Mouse (Mus musculus) CH12.LX (cell line): ENCODE results near the gene Trio. TPM values are rescaled to one million over a fixed set of nuclear protein-coding genes. Genes with fewer than 3 reads are reported as not detected.

Source experiments
- DNase-seq: peaks from one replicate; pipeline ENCODE4 v3.0.0-alpha.2; 2013; ENCODE audit errors: extremely low read depth
- H3K27ac ChIP-seq: 2 replicates; pipeline ENCODE4 v1.5.1; 2012; ENCODE audit warnings: low read depth, mild to moderate bottlenecking, control low read depth, moderate library complexity; ENCODE audit not compliant: insufficient read depth
- H3K27me3 ChIP-seq: replicated peaks from 2 replicates; pipeline ENCODE3; 2012; ENCODE audit warnings: inconsistent platforms
- H3K36me3 ChIP-seq, 2 experiments: replicated peaks in 1 of 2; 2 replicates each; pipeline versions ENCODE3 to v1.6.1; 2012; ENCODE audit warnings: inconsistent platforms in 1 of 2, low read length in 1 of 2, mild to moderate bottlenecking in 1 of 2, mixed read lengths in 1 of 2, moderate library complexity in 1 of 2; ENCODE audit not compliant: control insufficient read depth in 1 of 2, insufficient read depth in 1 of 2
- H3K4me1 ChIP-seq, 2 experiments: 2 replicates each; pipeline ENCODE4 v1.6.1; 2012; ENCODE audit warnings: inconsistent platforms in 1 of 2, moderate library complexity in 1 of 2; ENCODE audit not compliant: insufficient read depth in 2 of 2, control insufficient read depth in 1 of 2
- H3K4me2 ChIP-seq: 2 replicates; pipeline ENCODE4 v1.6.1; 2012; ENCODE audit warnings: low read depth, mild to moderate bottlenecking, control low read depth; ENCODE audit not compliant: poor library complexity, insufficient read depth, severe bottlenecking
- H3K4me3 ChIP-seq, 3 experiments: fragments of 150-350 bp in 1 of 3; sonication (generic) in 1 of 3; replicated peaks in 1 of 3; 2 replicates each; pipeline versions ENCODE3 to v1.5.1; 2011 to 2012; ENCODE audit warnings: low read depth in 2 of 3, low read length in 2 of 3, mild to moderate bottlenecking in 2 of 3, moderate library complexity in 2 of 3, control low read depth in 1 of 3, improper control_type of control experiment in 1 of 3, inconsistent platforms in 1 of 3, mixed read lengths in 1 of 3; ENCODE audit not compliant: poor library complexity in 1 of 3
- H3K79me2 ChIP-seq: replicated peaks from 2 replicates; pipeline ENCODE4 v1.6.1; 2012; ENCODE audit warnings: mild to moderate bottlenecking, moderate library complexity; ENCODE audit not compliant: control insufficient read depth, poor library complexity, insufficient read depth, severe bottlenecking; ENCODE audit errors: extremely low read depth
- H3K9ac ChIP-seq: 2 replicates; pipeline ENCODE4 v1.6.1; 2012; ENCODE audit warnings: low read depth, mild to moderate bottlenecking, control low read depth, moderate library complexity; ENCODE audit not compliant: insufficient read depth
- H3K9me3 ChIP-seq: replicated peaks from 2 replicates; pipeline ENCODE3; 2012; ENCODE audit warnings: low read length, inconsistent platforms, mixed read lengths
- CTCF ChIP-seq, 2 experiments: IDR thresholded peaks in 1 of 2; conservative IDR thresholded peaks in 1 of 2; 2 replicates each; pipeline ENCODE4 v1.5.1; 2011 to 2012; ENCODE audit warnings: low read depth in 2 of 2, low read length in 2 of 2, improper control_type of control experiment in 1 of 2, inconsistent platforms in 1 of 2, mild to moderate bottlenecking in 1 of 2, moderate library complexity in 1 of 2
- E2F4 ChIP-seq: IDR thresholded peaks from 2 replicates; pipeline ENCODE4 v1.6.1; 2011; ENCODE audit warnings: low read depth, low read length, improper control_type of control experiment; ENCODE audit not compliant: insufficient replicate concordance
- ELF1 ChIP-seq: IDR thresholded peaks from 2 replicates; pipeline ENCODE4 v1.6.1; 2014; ENCODE audit warnings: low read depth, mild to moderate bottlenecking, inconsistent platforms, low read length, improper control_type of control experiment
- GABPA ChIP-seq: IDR thresholded peaks from 2 replicates; pipeline ENCODE4 v1.6.1; 2012; ENCODE audit warnings: low read depth, low read length, improper control_type of control experiment, inconsistent platforms; ENCODE audit not compliant: insufficient replicate concordance
- IRF4 ChIP-seq: IDR thresholded peaks from 2 replicates; pipeline ENCODE4 v1.6.1; 2014; ENCODE audit warnings: low read depth, mild to moderate bottlenecking, inconsistent platforms, low read length, improper control_type of control experiment
- JUN ChIP-seq: IDR thresholded peaks from 2 replicates; pipeline ENCODE4 v1.6.1; 2011; ENCODE audit warnings: low read depth, mild to moderate bottlenecking, low read length, improper control_type of control experiment, moderate library complexity; ENCODE audit not compliant: insufficient read depth
- JUND ChIP-seq: conservative IDR thresholded peaks from 2 replicates; pipeline ENCODE4 v1.6.1; 2011; ENCODE audit warnings: low read depth, low read length, improper control_type of control experiment
- KAT2A ChIP-seq: IDR thresholded peaks from 2 replicates; pipeline ENCODE4 v1.6.1; 2012; ENCODE audit warnings: low read length, improper control_type of control experiment, inconsistent platforms; ENCODE audit not compliant: insufficient replicate concordance
- MAZ ChIP-seq: IDR thresholded peaks from 2 replicates; pipeline ENCODE4 v1.6.1; 2012; ENCODE audit warnings: low read depth, mild to moderate bottlenecking, inconsistent platforms, low read length, improper control_type of control experiment, moderate library complexity
- MEF2A ChIP-seq: IDR thresholded peaks from 2 replicates; pipeline ENCODE4 v1.6.1; 2014; ENCODE audit warnings: low read depth, mild to moderate bottlenecking, inconsistent platforms, low read length, improper control_type of control experiment, borderline replicate concordance
- MYC ChIP-seq: IDR thresholded peaks from 2 replicates; pipeline ENCODE4 v1.6.1; 2011; ENCODE audit warnings: low read depth, mild to moderate bottlenecking, improper control_type of control experiment, low read length
- NRF1 ChIP-seq: IDR thresholded peaks from 2 replicates; pipeline ENCODE4 v1.6.1; 2014; ENCODE audit warnings: low read depth, mild to moderate bottlenecking, inconsistent platforms, low read length, improper control_type of control experiment, moderate library complexity
- RAD21 ChIP-seq: IDR thresholded peaks from 2 replicates; pipeline ENCODE4 v1.6.1; 2011; ENCODE audit warnings: low read depth, mild to moderate bottlenecking, low read length, improper control_type of control experiment, moderate library complexity
- RCOR1 ChIP-seq: conservative IDR thresholded peaks from 2 replicates; pipeline ENCODE4 v1.6.1; 2012; ENCODE audit warnings: low read depth, mild to moderate bottlenecking, inconsistent platforms, low read length, improper control_type of control experiment
- SIN3A ChIP-seq: IDR thresholded peaks from 2 replicates; pipeline ENCODE4 v1.6.1; 2012; ENCODE audit warnings: low read length, improper control_type of control experiment, inconsistent platforms
- SMC3 ChIP-seq: IDR thresholded peaks from 2 replicates; pipeline ENCODE4 v1.6.1; 2011; ENCODE audit warnings: low read depth, low read length, improper control_type of control experiment
- TBP ChIP-seq: conservative IDR thresholded peaks from 2 replicates; pipeline ENCODE4 v1.6.1; 2011; ENCODE audit warnings: low read depth, low read length, improper control_type of control experiment
- TCF12 ChIP-seq: IDR thresholded peaks from 2 replicates; pipeline ENCODE4 v1.6.1; 2014; ENCODE audit warnings: low read depth, mild to moderate bottlenecking, inconsistent platforms, low read length, improper control_type of control experiment
- USF1 ChIP-seq: IDR thresholded peaks from 2 replicates; pipeline ENCODE4 v1.6.1; 2014; ENCODE audit warnings: low read depth, mild to moderate bottlenecking, inconsistent platforms, low read length, improper control_type of control experiment
- ZC3H11A ChIP-seq: IDR thresholded peaks from 2 replicates; pipeline ENCODE4 v1.6.1; 2012; ENCODE audit warnings: low read depth, mild to moderate bottlenecking, inconsistent platforms, low read length, improper control_type of control experiment
- ZKSCAN1 ChIP-seq: IDR thresholded peaks from 2 replicates; pipeline ENCODE4 v1.6.1; 2012; ENCODE audit warnings: low read depth, inconsistent platforms, low read length, improper control_type of control experiment, borderline replicate concordance
- ZMIZ1 ChIP-seq: IDR thresholded peaks from 2 replicates; pipeline ENCODE4 v1.6.1; 2012; ENCODE audit warnings: low read depth, mild to moderate bottlenecking, inconsistent platforms, low read length, improper control_type of control experiment
- dilution Hi-C: fragments of 300-500 bp; cut with MboI; formaldehyde crosslinking; loops from 2 replicates; pipeline ENCODE4 v1.14.3; 2020; ENCODE audit warnings: low sequenced_read_pairs; ENCODE audit not compliant: extremely low pct_unique_long_range_greater_than_20kb, extremely low pct_ligation_motif_present
- in situ Hi-C: fragments of 300-500 bp; cut with MboI; formaldehyde crosslinking; loops from 3 replicates; pipeline ENCODE4 v1.14.3; 2019; ENCODE audit warnings: low sequenced_read_pairs, low pct_ligation_motif_present, low pct_unique_long_range_greater_than_20kb, mixed read lengths
- polyA plus RNA-seq: library from polyadenylated mRNA; unstranded; fragments of >175 nt; gene quantifications from 2 replicates; pipeline ENCODE4 v1.2.1, GENCODE M21; 2012; ENCODE audit warnings: low read depth; ENCODE audit not compliant: insufficient read length
- total RNA-seq, 2 experiments: library from RNA; depleted of rRNA; stranded (reverse); fragments of 300-350 nt in 1 of 2; fragments of >200 nt in 1 of 2; gene quantifications; 2 replicates each; pipeline ENCODE4 v1.2.3; 2012 to 2014

Trio gene
- total and polyA plus RNA-seq, 3 experiments: 3.9 to 17.5 (median 4.3) TPM

- in situ Hi-C loops: no loop called here
- TF ChIP-seq NRF1 (no peak), JUND (no peak), TBP (no peak), E2F4 (no peak), MYC (no peak), MAZ (no peak), KAT2A (no peak), USF1 (no peak), RAD21 (no peak)
- TF ChIP-seq, all 38 proteins: peak for 0
Measured at GRCm38 (mm10) chr15:28060423-28060822, 34.8 kb upstream of the Trio start.

GRCm38 (mm10) chr15:28057545-28057944 is 31.9 kb upstream of the Trio start:
- no peak overlapping the region for H3K4me3 ChIP-seq
- no peak for TF ChIP-seq IRF4
- TF ChIP-seq, all 38 proteins: peak for 0
- Histone ChIP-seq H3K9ac (no peak overlapping the region), H3K27ac (no peak overlapping the region), H3K4me1 (peaks cover 0 to 8% of the 10 kb centered on the region in 2 experiments; a peak in 2 of 4 replicates), H3K4me2 (no peak overlapping the region), H3K36me3 (no peaks in the 10 kb centered on the region), H3K27me3 (no peaks in the 10 kb centered on the region), H3K9me3 (no peaks in the 10 kb centered on the region), H3K79me2 (no peaks in the 10 kb centered on the region)
- DNase-seq: peak; percentile 9
- dilution Hi-C loops: no loop called here
- in situ Hi-C loops: no loop called here

More at GRCm38 (mm10) chr15:28060423-28060822, 34.8 kb upstream of the Trio start:
- no peaks in the 10 kb centered on the region for H3K36me3 ChIP-seq
- H3K27ac ChIP-seq: no peak overlapping the region
- H3K4me2 ChIP-seq: no peak overlapping the region
- no peak overlapping the region for H3K9ac ChIP-seq
- dilution Hi-C loops: no loop called here
- H3K27me3 ChIP-seq: no peaks in the 10 kb centered on the region
- no peak for DNase-seq
- H3K79me2 ChIP-seq: no peaks in the 10 kb centered on the region
- no peak overlapping the region for H3K4me3 ChIP-seq
- H3K4me1 ChIP-seq: peaks cover 0 to 8% of the 10 kb centered on the region in 2 experiments; a peak in 2 of 4 replicates
- peaks cover 3% of the 10 kb centered on the region for H3K9me3 ChIP-seq

- Histone ChIP-seq H3K27ac (no peak overlapping the region), H3K4me3 (no peak overlapping the region), H3K27me3 (no peaks in the 10 kb centered on the region), H3K79me2 (no peaks in the 10 kb centered on the region), H3K9ac (no peak overlapping the region), H3K36me3 (no peaks in the 10 kb centered on the region), H3K4me1 (peaks cover 0 to 8% of the 10 kb centered on the region in 2 experiments; a peak in 2 of 4 replicates), H3K9me3 (no peaks in the 10 kb centered on the region), H3K4me2 (no peak overlapping the region)
- dilution Hi-C loops (no loop called here), in situ Hi-C loops (no loop called here)
- no peak for TF ChIP-seq MEF2A
- TF ChIP-seq MAZ: no peak
- TF ChIP-seq SIN3A: no peak
- TF ChIP-seq ELF1: no peak
- TF ChIP-seq SMC3: no peak
- no peak for TF ChIP-seq JUN
- TF ChIP-seq GABPA: no peak
- TF ChIP-seq TCF12: no peak
- no peak for TF ChIP-seq RCOR1
- TF ChIP-seq CTCF (conservative IDR thresholded peaks at IDR 0.05 in 1 of 2, IDR thresholded peaks at IDR 0.05 in 1 of 2; ENCODE audit: low read depth in 2 of 2, low read length in 2 of 2): no peak
- no peak for TF ChIP-seq MYC
- TF ChIP-seq ZMIZ1: no peak
- TF ChIP-seq ZC3H11A: no peak
- TF ChIP-seq JUND: no peak
- TF ChIP-seq ZKSCAN1: no peak
- no peak for DNase-seq
Measured at GRCm38 (mm10) chr15:28054731-28055130, 29.1 kb upstream of the Trio start.
